Mouse (Mus musculus): ENCODE results near the gene Mapt. TPM values are rescaled to one million over a fixed set of nuclear protein-coding genes. Genes with fewer than 3 reads are reported as not detected.
"Not testable (repeated sequence)": the region's sequence is repeated elsewhere in the genome, so short reads cannot be mapped to it uniquely, and the experiment has no call there.

The Mapt gene
- polyA plus RNA-seq, 1 experiment from 2014 or later, result 537 TPM

DNA sequence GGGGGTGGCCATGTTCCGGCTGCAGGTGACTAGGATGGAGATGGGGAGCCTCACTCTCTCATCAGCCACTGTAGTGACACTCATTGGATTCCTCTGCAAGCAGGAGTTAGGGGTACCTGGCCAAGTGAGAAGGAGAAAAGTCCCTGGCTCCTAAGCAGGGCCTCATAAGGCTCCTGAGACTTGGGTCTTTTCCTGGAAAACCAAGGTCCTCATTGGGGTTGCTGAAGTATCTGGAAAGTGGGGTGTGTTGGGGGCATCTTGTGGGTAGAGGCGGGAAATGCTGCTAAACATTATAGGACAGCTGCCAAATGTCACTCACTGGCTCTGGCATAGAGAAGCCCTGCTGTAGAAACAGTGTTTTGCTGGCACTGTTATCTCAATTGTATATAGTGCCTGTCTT lies 4.7 kb downstream of the Mapt start:
- Histone ChIP-seq H3K27me3 (peaks cover 39% of the 10 kb centered on the region), H3K4me3 (replicated peaks) (peak overlapping the region; percentile 80), H3K4me1 (replicated peaks) (peaks cover 50% of the 10 kb centered on the region), H3K9ac (replicated peaks) (no peak overlapping the region), H3K9me3 (no peaks in the 10 kb centered on the region), H3K36me3 (no peaks in the 10 kb centered on the region), H3K27ac (no peak overlapping the region), H3K4me2 (replicated peaks) (peak overlapping the region; percentile 79)
- WGBS, result 79% methylated on average over 2 of the region's 2 CpGs
- ATAC-seq, result no peak

DNA sequence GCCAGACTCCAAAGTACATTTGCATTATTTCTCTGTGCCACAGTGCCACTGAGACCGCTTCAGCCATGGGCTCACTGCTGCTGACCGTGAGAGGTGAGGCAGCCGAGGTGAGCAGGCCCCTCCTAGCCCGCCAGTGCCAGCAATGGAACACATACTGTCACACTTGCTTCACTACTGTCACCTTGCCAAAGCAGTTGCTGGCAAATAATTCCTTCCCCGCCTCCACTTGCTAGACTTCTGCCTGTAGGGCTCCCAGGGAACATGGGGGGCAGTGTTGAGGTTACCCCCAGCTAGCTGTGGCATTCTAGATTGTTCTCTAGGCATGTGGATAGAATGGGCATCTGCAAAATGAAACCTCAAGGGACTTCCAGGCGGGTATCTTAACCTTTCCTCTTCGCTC lies 6.0 kb downstream of the Mapt start:
- Histone ChIP-seq H3K9me3 (no peaks in the 10 kb centered on the region), H3K4me2 (replicated peaks) (peak overlapping the region; percentile 25; the same call in 1 of the 2 replicates), H3K36me3 (no peaks in the 10 kb centered on the region), H3K4me1 (replicated peaks) (peaks cover 50% of the 10 kb centered on the region), H3K27ac (no peak overlapping the region), H3K9ac (replicated peaks) (0 out of 2 replicates have a peak overlapping the region, but pooled peaks have one; percentile 23), H3K4me3 (replicated peaks) (no peak overlapping the region), H3K27me3 (peaks cover 39% of the 10 kb centered on the region)
- 65% methylated on average over 7 of the region's 7 CpGs for WGBS
- ATAC-seq, result no peak

DNA sequence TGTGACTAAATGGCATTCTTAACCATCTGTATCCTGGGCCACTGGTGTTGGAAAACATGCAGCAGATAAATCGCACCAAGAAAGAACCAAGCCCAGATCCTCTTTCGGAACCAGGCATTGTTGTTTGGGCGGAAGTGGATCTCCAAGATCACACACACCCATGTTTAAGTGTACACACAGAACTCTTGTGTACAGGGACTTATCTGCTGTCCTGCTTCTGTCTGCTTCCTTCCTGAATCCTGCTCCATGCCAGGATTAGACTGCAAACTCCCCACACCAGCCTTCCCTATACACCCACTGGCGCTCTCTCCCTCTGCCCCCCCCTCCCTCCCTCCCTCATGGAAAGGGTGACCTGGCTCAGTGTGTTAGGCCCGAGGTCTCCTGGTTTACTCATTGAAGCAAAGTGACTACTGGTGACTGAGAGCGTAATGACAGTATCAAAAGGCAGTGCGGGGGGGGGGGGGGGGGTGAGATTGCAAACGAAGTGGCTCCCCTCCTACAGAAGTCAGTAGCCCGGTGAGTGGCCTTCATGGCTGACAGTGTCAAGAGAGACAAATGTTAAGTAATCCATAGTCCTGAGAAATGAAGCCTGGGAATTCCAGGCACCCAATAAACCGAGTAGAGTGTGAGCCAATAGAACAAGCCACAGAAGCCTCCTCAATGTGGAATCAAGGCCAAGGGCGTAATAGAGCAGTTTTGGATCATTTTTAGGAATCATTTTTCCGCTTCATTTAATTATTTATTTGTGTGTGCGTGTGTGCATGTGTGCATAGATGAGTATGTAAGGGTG lies 7.0 kb downstream of the Mapt start:
- 71% methylated on average over 12 of the region's 13 CpGs for WGBS
- ATAC-seq, result no peak
- Histone ChIP-seq H3K4me1 (replicated peaks) (peaks cover 50% of the 10 kb centered on the region), H3K27ac (no peak overlapping the region), H3K4me3 (replicated peaks) (no peak overlapping the region), H3K4me2 (replicated peaks) (no peak overlapping the region), H3K36me3 (no peaks in the 10 kb centered on the region), H3K9me3 (no peaks in the 10 kb centered on the region), H3K27me3 (peaks cover 31% of the 10 kb centered on the region), H3K9ac (replicated peaks) (no peak overlapping the region)

DNA sequence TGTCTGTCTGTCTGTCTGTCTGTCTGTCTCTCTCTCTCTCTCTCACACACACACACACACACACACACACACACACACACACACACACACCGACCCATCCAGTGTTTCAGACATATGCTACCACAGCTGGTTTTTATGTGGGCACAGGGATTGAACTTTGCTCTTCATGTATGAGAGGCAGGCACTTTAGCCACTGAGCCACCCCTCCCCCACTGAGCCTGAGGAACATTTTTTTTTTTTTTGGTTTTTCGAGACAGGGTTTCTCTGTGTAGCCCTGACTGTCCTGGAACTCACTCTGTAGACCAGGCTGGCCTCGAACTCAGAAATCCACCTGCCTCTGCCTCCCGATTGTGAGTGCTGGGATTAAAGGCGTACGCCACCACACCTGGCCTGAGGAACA lies 14.3 kb downstream of the Mapt start:
- WGBS, result 75% methylated on average over 6 of the region's 6 CpGs
- H3K9ac ChIP-seq (replicated peaks); H3K4me2 ChIP-seq (replicated peaks); H3K9me3 ChIP-seq; H3K36me3 ChIP-seq; ATAC-seq; H3K4me3 ChIP-seq (replicated peaks); H3K27me3 ChIP-seq; H3K27ac ChIP-seq: not testable (repeated sequence)
- H3K4me1 ChIP-seq (replicated peaks), result peaks cover 26% of the 10 kb centered on the region

DNA sequence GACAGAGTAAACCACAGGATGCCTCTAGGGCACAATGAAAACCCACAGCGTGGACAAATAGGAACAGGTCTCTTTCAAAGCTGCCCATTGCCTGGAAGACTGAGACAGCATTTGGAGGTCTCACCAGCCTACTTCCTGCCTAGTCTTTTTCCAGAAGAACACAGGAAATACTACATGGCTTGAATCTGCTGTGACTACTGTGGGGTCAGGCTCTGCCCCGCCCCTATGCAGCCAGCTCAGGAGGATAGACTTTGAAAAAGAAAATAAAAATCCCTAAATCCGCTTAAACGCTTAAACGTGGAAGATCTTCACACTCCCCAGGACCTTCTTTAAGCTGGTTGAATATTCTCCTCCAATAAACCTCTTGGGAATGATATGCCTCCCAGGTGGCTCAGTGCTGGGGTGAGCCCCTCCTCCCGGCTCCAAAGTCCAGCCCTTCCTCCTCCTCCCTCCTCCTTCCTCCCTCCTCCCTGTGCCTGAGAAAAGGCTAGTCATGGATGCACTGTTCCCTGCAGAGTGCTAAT lies 15.0 kb downstream of the Mapt start:
- WGBS, result 10% methylated on average over 6 of the region's 6 CpGs
- 0 out of 2 replicates have a peak, but pooled peaks cover 3% of the 10 kb centered on the region for H3K27me3 ChIP-seq
- H3K4me3 ChIP-seq (replicated peaks), result no peak overlapping the region
- H3K27ac ChIP-seq, result no peak overlapping the region
- no peaks in the 10 kb centered on the region for H3K36me3 ChIP-seq
- ATAC-seq, result peak; percentile 35; the same call in 1 of the 2 replicates
- H3K9me3 ChIP-seq, result no peaks in the 10 kb centered on the region
- H3K4me2 ChIP-seq (replicated peaks), result no peak overlapping the region
- peaks cover 27% of the 10 kb centered on the region for H3K4me1 ChIP-seq (replicated peaks)
- H3K9ac ChIP-seq (replicated peaks), result no peak overlapping the region

DNA sequence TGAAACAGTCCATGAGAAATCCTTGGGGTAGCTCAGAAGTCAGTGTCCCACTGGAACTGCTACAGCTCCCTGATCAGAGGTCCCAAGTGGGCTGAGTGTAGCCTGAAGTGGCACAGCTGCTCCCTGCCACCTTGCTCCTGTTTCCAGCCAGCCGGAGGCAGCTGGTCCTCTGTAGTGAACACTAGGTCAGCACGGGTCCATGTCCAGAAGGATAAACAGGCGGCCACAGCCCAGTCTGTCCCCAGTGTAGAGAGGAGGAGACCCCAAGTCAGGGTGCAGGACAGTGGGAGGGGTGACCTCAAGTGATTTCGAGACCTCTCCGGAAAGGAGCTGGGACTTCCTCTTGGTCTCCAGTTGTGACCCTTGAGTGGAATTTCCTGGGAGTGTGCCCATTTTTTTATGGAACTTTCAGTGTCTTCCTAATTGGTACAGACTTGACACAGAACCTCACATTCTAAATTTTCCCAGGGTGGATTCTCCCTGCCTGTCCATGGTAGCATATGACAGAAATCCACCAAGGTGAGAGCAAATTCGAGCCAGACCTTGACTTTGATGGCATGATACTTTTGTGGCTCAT lies 16.0 kb downstream of the Mapt start:
- no peak for ATAC-seq
- Histone ChIP-seq H3K27me3 (0 out of 2 replicates have a peak, but pooled peaks cover 3% of the 10 kb centered on the region), H3K4me1 (replicated peaks) (peaks cover 32% of the 10 kb centered on the region), H3K4me2 (replicated peaks) (no peak overlapping the region), H3K9me3 (no peaks in the 10 kb centered on the region), H3K4me3 (replicated peaks) (no peak overlapping the region), H3K27ac (no peak overlapping the region), H3K36me3 (no peaks in the 10 kb centered on the region), H3K9ac (replicated peaks) (no peak overlapping the region)
- 77% methylated on average over 6 of the region's 6 CpGs for WGBS

DNA sequence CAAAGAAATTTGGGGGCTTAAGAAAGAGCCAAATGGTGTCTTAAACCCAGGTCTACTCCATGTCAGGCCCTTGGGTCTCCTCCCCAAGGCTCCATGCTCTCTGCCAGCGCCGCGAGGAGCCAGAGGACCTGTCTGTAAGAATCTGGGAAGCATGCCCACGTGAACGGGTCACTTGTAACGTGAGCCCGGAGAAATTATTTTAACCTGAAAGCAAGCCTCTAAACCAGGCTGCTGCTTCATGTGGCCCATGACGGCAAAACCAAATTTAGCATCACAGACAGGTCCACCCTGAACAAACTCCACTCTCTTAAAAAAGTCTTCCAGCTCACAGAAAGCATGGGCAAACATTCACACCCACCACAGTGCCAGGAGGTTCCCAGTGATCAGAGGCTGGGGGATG lies 18.2 kb downstream of the Mapt start:
- Histone ChIP-seq H3K4me3 (replicated peaks) (no peak overlapping the region), H3K36me3 (no peaks in the 10 kb centered on the region), H3K4me2 (replicated peaks) (no peak overlapping the region), H3K4me1 (replicated peaks) (peaks cover 30% of the 10 kb centered on the region), H3K9ac (replicated peaks) (no peak overlapping the region), H3K27me3 (0 out of 2 replicates have a peak, but pooled peaks cover 3% of the 10 kb centered on the region), H3K9me3 (no peaks in the 10 kb centered on the region), H3K27ac (no peak overlapping the region)
- no peak for ATAC-seq
- 88% methylated on average over 8 of the region's 8 CpGs for WGBS

DNA sequence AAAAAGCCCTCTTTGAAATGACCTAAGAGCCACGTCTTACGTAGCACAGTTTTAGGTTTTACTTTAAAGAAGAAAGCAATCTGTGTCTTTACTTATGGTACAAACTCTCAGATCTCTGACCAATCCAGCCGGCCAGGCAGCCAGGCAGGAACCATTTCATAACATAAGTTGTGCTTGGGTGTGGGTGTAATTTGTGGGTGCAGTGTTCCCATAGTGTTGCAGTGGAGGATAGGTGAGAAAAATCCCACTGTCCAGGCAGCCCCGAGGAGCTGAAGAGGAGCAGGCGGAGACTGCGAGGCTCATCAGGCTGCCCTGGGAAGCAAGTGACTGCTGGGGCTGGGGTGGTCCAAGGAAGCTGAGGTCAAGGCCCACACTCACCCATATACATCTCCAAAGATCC lies 19.9 kb downstream of the Mapt start:
- H3K9ac ChIP-seq (replicated peaks), result no peak overlapping the region
- WGBS, result 87% methylated on average over 6 of the region's 6 CpGs
- no peak for ATAC-seq

DNA sequence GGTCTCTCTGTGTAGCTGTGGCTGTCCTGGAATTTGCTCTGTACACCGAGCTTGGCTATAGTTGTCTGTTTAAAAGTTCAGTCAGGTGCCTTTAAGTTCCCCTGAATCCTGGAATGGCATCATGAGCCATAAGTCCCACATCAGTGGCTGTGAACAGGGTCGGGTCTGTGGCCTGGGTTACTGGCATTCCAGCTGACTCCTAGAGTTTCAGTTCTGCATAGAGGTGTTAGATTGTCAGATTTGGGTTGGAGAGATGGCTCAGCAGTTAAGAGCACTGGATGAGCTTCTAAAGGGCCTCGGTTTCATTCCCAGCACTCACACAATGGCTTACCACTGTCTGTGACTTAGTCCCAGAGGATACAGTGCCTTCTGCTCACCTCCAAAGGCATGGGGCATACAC lies 20.9 kb downstream of the Mapt start:
- no peak for ATAC-seq
- H3K36me3 ChIP-seq, result no peaks in the 10 kb centered on the region
- 84% methylated on average over 3 of the region's 3 CpGs for WGBS
- H3K9me3 ChIP-seq, result no peaks in the 10 kb centered on the region
- peaks cover 8% of the 10 kb centered on the region for H3K4me1 ChIP-seq (replicated peaks)
- H3K4me3 ChIP-seq (replicated peaks), result no peak overlapping the region
- 0 out of 2 replicates have a peak, but pooled peaks cover 3% of the 10 kb centered on the region for H3K27me3 ChIP-seq
- H3K4me2 ChIP-seq (replicated peaks), result no peak overlapping the region
- no peak overlapping the region for H3K9ac ChIP-seq (replicated peaks)
- H3K27ac ChIP-seq, result no peak overlapping the region

More for the DNA sequence above, 19.9 kb downstream of the Mapt start:
- H3K4me2 ChIP-seq (replicated peaks), result no peak overlapping the region
- H3K36me3 ChIP-seq, result no peaks in the 10 kb centered on the region
- H3K4me3 ChIP-seq (replicated peaks), result no peak overlapping the region
- H3K27ac ChIP-seq, result no peak overlapping the region
- H3K27me3 ChIP-seq, result 0 out of 2 replicates have a peak, but pooled peaks cover 3% of the 10 kb centered on the region
- H3K4me1 ChIP-seq (replicated peaks), result peaks cover 18% of the 10 kb centered on the region
- H3K9me3 ChIP-seq, result no peaks in the 10 kb centered on the region

DNA sequence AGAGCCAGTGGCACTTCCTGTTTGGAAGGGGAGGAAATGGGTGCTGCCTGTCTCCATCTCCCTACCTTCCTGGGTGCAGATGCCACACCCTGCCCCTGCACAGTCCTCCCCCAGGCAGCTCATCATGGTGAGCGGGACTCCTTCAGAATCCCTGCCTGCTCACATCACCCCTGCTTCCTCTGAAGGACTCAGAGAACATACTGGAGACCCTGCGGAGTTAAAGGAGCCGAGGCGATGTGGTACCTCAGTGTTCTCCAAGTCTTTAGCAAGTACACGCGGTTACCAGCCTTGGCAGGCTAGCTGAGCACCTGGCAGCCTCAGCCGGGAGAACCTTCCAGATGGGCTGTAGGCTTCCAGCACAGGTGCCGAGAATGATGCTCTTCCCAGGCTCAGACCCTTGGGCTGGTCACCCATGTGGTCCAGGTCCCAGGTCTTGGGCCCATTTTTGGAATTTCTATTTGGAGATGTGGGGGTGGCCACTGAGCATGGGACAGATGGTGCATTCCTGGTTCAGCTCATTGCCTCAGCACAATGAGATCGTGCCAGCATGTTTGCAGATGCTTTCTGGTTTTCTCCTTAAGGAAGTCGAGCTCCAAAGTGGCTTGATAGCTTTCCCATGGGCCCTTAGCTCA lies 23.3 kb downstream of the Mapt start:
- Histone ChIP-seq H3K36me3 (no peaks in the 10 kb centered on the region), H3K4me1 (replicated peaks) (peaks cover 13% of the 10 kb centered on the region; the same call in 1 of the 2 replicates), H3K4me3 (replicated peaks) (no peak overlapping the region), H3K27ac (no peak overlapping the region), H3K4me2 (replicated peaks) (no peak overlapping the region), H3K27me3 (no peaks in the 10 kb centered on the region), H3K9ac (replicated peaks) (no peak overlapping the region), H3K9me3 (no peaks in the 10 kb centered on the region)
- 85% methylated on average over 10 of the region's 10 CpGs for WGBS
- no peak for ATAC-seq

DNA sequence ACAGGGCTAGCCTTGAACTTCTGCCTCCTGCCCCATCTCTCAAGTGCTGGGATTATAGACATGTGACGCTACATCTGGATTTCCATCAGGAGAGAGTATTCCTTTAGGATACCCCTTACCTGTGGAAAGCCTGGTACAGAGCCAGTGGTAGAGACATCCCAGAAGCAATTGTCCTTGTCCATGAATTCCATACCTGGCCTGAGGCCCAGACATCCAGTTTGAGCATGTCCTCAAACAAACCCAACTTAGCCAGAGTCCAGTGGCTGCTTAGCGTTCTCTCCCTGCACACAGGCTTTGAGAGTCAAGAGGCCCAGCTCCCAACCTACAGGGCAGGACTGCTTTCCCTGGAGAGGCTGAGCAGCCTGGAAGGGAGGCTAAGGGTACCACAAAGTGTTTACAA lies 25.0 kb downstream of the Mapt start:
- no peak overlapping the region for H3K4me2 ChIP-seq (replicated peaks)
- no peaks in the 10 kb centered on the region for H3K36me3 ChIP-seq
- WGBS, result 90% methylated on average over 2 of the region's 2 CpGs
- peaks cover 12% of the 10 kb centered on the region; the same call in 1 of the 2 replicates for H3K4me1 ChIP-seq (replicated peaks)
- H3K27me3 ChIP-seq, result no peaks in the 10 kb centered on the region
- no peak overlapping the region for H3K4me3 ChIP-seq (replicated peaks)
- ATAC-seq, result no peak
- no peak overlapping the region for H3K9ac ChIP-seq (replicated peaks)
- no peak overlapping the region for H3K27ac ChIP-seq
- no peaks in the 10 kb centered on the region for H3K9me3 ChIP-seq

DNA sequence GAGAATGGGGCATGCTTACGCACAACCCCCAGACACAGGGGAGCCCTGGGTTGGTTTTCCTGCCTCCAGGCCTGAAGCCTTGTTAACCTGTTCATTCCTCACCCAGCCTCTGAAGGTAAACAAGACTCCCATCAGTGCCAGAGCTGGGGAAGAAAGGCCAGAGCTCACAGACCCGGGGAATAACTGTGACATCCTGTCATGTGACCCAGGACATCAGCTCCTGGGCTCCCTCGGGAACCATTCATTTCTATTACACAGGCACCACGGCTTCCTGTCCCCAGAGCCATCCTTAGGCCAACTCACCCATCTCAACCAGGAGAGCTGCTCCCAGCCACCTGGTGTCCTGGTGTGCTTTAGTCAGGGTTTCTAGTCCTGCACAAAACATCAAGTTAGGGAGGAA lies 27.8 kb downstream of the Mapt start:
- no peak for ATAC-seq
- Histone ChIP-seq H3K9me3 (no peaks in the 10 kb centered on the region), H3K4me1 (replicated peaks) (peaks cover 7% of the 10 kb centered on the region; the same call in 1 of the 2 replicates), H3K9ac (replicated peaks) (no peak overlapping the region), H3K4me2 (replicated peaks) (no peak overlapping the region), H3K27me3 (no peaks in the 10 kb centered on the region), H3K4me3 (replicated peaks) (no peak overlapping the region), H3K36me3 (no peaks in the 10 kb centered on the region), H3K27ac (no peak overlapping the region)
- 72% methylated on average over 4 of the region's 4 CpGs for WGBS

Measured in midbrain, embryonic 13.5 days (tissue).